Mouse (Mus musculus) CH12.LX (cell line): ENCODE results near the gene Gm1123. TPM values are rescaled to one million over a fixed set of nuclear protein-coding genes. Genes with fewer than 3 reads are reported as not detected.

Source experiments
- DNase-seq: peaks from one replicate; pipeline ENCODE4 v3.0.0-alpha.2; 2013; ENCODE audit errors: extremely low read depth
- H3K27ac ChIP-seq: 2 replicates; pipeline ENCODE4 v1.5.1; 2012; ENCODE audit warnings: low read depth, mild to moderate bottlenecking, control low read depth, moderate library complexity; ENCODE audit not compliant: insufficient read depth
- H3K27me3 ChIP-seq: replicated peaks from 2 replicates; pipeline ENCODE3; 2012; ENCODE audit warnings: inconsistent platforms
- H3K36me3 ChIP-seq, 2 experiments: replicated peaks in 1 of 2; 2 replicates each; pipeline versions ENCODE3 to v1.6.1; 2012; ENCODE audit warnings: inconsistent platforms in 1 of 2, low read length in 1 of 2, mild to moderate bottlenecking in 1 of 2, mixed read lengths in 1 of 2, moderate library complexity in 1 of 2; ENCODE audit not compliant: control insufficient read depth in 1 of 2, insufficient read depth in 1 of 2
- H3K4me1 ChIP-seq, 2 experiments: 2 replicates each; pipeline ENCODE4 v1.6.1; 2012; ENCODE audit warnings: inconsistent platforms in 1 of 2, moderate library complexity in 1 of 2; ENCODE audit not compliant: insufficient read depth in 2 of 2, control insufficient read depth in 1 of 2
- H3K4me2 ChIP-seq: 2 replicates; pipeline ENCODE4 v1.6.1; 2012; ENCODE audit warnings: low read depth, mild to moderate bottlenecking, control low read depth; ENCODE audit not compliant: poor library complexity, insufficient read depth, severe bottlenecking
- H3K4me3 ChIP-seq, 3 experiments: fragments of 150-350 bp in 1 of 3; sonication (generic) in 1 of 3; replicated peaks in 1 of 3; 2 replicates each; pipeline versions ENCODE3 to v1.5.1; 2011 to 2012; ENCODE audit warnings: low read depth in 2 of 3, low read length in 2 of 3, mild to moderate bottlenecking in 2 of 3, moderate library complexity in 2 of 3, control low read depth in 1 of 3, improper control_type of control experiment in 1 of 3, inconsistent platforms in 1 of 3, mixed read lengths in 1 of 3; ENCODE audit not compliant: poor library complexity in 1 of 3
- H3K79me2 ChIP-seq: replicated peaks from 2 replicates; pipeline ENCODE4 v1.6.1; 2012; ENCODE audit warnings: mild to moderate bottlenecking, moderate library complexity; ENCODE audit not compliant: control insufficient read depth, poor library complexity, insufficient read depth, severe bottlenecking; ENCODE audit errors: extremely low read depth
- H3K9ac ChIP-seq: 2 replicates; pipeline ENCODE4 v1.6.1; 2012; ENCODE audit warnings: low read depth, mild to moderate bottlenecking, control low read depth, moderate library complexity; ENCODE audit not compliant: insufficient read depth
- H3K9me3 ChIP-seq: replicated peaks from 2 replicates; pipeline ENCODE3; 2012; ENCODE audit warnings: low read length, inconsistent platforms, mixed read lengths
- BHLHE40 ChIP-seq: IDR thresholded peaks from 2 replicates; pipeline ENCODE4 v1.6.1; 2011; ENCODE audit warnings: mild to moderate bottlenecking, low read depth, low read length, improper control_type of control experiment
- CHD1 ChIP-seq: IDR thresholded peaks from 2 replicates; pipeline ENCODE4 v1.6.1; 2012; ENCODE audit warnings: low read depth, low read length, improper control_type of control experiment, inconsistent platforms
- CTCF ChIP-seq, 2 experiments: IDR thresholded peaks in 1 of 2; conservative IDR thresholded peaks in 1 of 2; 2 replicates each; pipeline ENCODE4 v1.5.1; 2011 to 2012; ENCODE audit warnings: low read depth in 2 of 2, low read length in 2 of 2, improper control_type of control experiment in 1 of 2, inconsistent platforms in 1 of 2, mild to moderate bottlenecking in 1 of 2, moderate library complexity in 1 of 2
- E2F4 ChIP-seq: IDR thresholded peaks from 2 replicates; pipeline ENCODE4 v1.6.1; 2011; ENCODE audit warnings: low read depth, low read length, improper control_type of control experiment; ENCODE audit not compliant: insufficient replicate concordance
- ELF1 ChIP-seq: IDR thresholded peaks from 2 replicates; pipeline ENCODE4 v1.6.1; 2014; ENCODE audit warnings: low read depth, mild to moderate bottlenecking, inconsistent platforms, low read length, improper control_type of control experiment
- GABPA ChIP-seq: IDR thresholded peaks from 2 replicates; pipeline ENCODE4 v1.6.1; 2012; ENCODE audit warnings: low read depth, low read length, improper control_type of control experiment, inconsistent platforms; ENCODE audit not compliant: insufficient replicate concordance
- HCFC1 ChIP-seq: IDR thresholded peaks from 2 replicates; pipeline ENCODE4 v1.6.1; 2012; ENCODE audit warnings: low read depth, mild to moderate bottlenecking, inconsistent platforms, low read length, improper control_type of control experiment
- IRF4 ChIP-seq: IDR thresholded peaks from 2 replicates; pipeline ENCODE4 v1.6.1; 2014; ENCODE audit warnings: low read depth, mild to moderate bottlenecking, inconsistent platforms, low read length, improper control_type of control experiment
- JUN ChIP-seq: IDR thresholded peaks from 2 replicates; pipeline ENCODE4 v1.6.1; 2011; ENCODE audit warnings: low read depth, mild to moderate bottlenecking, low read length, improper control_type of control experiment, moderate library complexity; ENCODE audit not compliant: insufficient read depth
- KAT2A ChIP-seq: IDR thresholded peaks from 2 replicates; pipeline ENCODE4 v1.6.1; 2012; ENCODE audit warnings: low read length, improper control_type of control experiment, inconsistent platforms; ENCODE audit not compliant: insufficient replicate concordance
- MAX ChIP-seq: IDR thresholded peaks from 2 replicates; pipeline ENCODE4 v1.6.1; 2011; ENCODE audit warnings: low read length, improper control_type of control experiment
- MAZ ChIP-seq: IDR thresholded peaks from 2 replicates; pipeline ENCODE4 v1.6.1; 2012; ENCODE audit warnings: low read depth, mild to moderate bottlenecking, inconsistent platforms, low read length, improper control_type of control experiment, moderate library complexity
- MEF2A ChIP-seq: IDR thresholded peaks from 2 replicates; pipeline ENCODE4 v1.6.1; 2014; ENCODE audit warnings: low read depth, mild to moderate bottlenecking, inconsistent platforms, low read length, improper control_type of control experiment, borderline replicate concordance
- MXI1 ChIP-seq: IDR thresholded peaks from 2 replicates; pipeline ENCODE4 v1.6.1; 2011; ENCODE audit warnings: mild to moderate bottlenecking, low read depth, low read length, improper control_type of control experiment
- NRF1 ChIP-seq: IDR thresholded peaks from 2 replicates; pipeline ENCODE4 v1.6.1; 2014; ENCODE audit warnings: low read depth, mild to moderate bottlenecking, inconsistent platforms, low read length, improper control_type of control experiment, moderate library complexity
- RAD21 ChIP-seq: IDR thresholded peaks from 2 replicates; pipeline ENCODE4 v1.6.1; 2011; ENCODE audit warnings: low read depth, mild to moderate bottlenecking, low read length, improper control_type of control experiment, moderate library complexity
- RCOR1 ChIP-seq: conservative IDR thresholded peaks from 2 replicates; pipeline ENCODE4 v1.6.1; 2012; ENCODE audit warnings: low read depth, mild to moderate bottlenecking, inconsistent platforms, low read length, improper control_type of control experiment
- SIN3A ChIP-seq: IDR thresholded peaks from 2 replicates; pipeline ENCODE4 v1.6.1; 2012; ENCODE audit warnings: low read length, improper control_type of control experiment, inconsistent platforms
- TBP ChIP-seq: conservative IDR thresholded peaks from 2 replicates; pipeline ENCODE4 v1.6.1; 2011; ENCODE audit warnings: low read depth, low read length, improper control_type of control experiment
- TCF12 ChIP-seq: IDR thresholded peaks from 2 replicates; pipeline ENCODE4 v1.6.1; 2014; ENCODE audit warnings: low read depth, mild to moderate bottlenecking, inconsistent platforms, low read length, improper control_type of control experiment
- UBTF ChIP-seq: IDR thresholded peaks from 2 replicates; pipeline ENCODE4 v1.6.1; 2012; ENCODE audit warnings: low read depth, mild to moderate bottlenecking, inconsistent platforms, low read length, improper control_type of control experiment, moderate library complexity
- USF1 ChIP-seq: IDR thresholded peaks from 2 replicates; pipeline ENCODE4 v1.6.1; 2014; ENCODE audit warnings: low read depth, mild to moderate bottlenecking, inconsistent platforms, low read length, improper control_type of control experiment
- ZC3H11A ChIP-seq: IDR thresholded peaks from 2 replicates; pipeline ENCODE4 v1.6.1; 2012; ENCODE audit warnings: low read depth, mild to moderate bottlenecking, inconsistent platforms, low read length, improper control_type of control experiment
- ZNF384 ChIP-seq: IDR thresholded peaks from 2 replicates; pipeline ENCODE4 v1.6.1; 2012; ENCODE audit warnings: low read depth, low read length, improper control_type of control experiment, inconsistent platforms
- dilution Hi-C: fragments of 300-500 bp; cut with MboI; formaldehyde crosslinking; loops from 2 replicates; pipeline ENCODE4 v1.14.3; 2020; ENCODE audit warnings: low sequenced_read_pairs; ENCODE audit not compliant: extremely low pct_unique_long_range_greater_than_20kb, extremely low pct_ligation_motif_present
- in situ Hi-C: fragments of 300-500 bp; cut with MboI; formaldehyde crosslinking; loops from 3 replicates; pipeline ENCODE4 v1.14.3; 2019; ENCODE audit warnings: low sequenced_read_pairs, low pct_ligation_motif_present, low pct_unique_long_range_greater_than_20kb, mixed read lengths
- polyA plus RNA-seq: library from polyadenylated mRNA; unstranded; fragments of >175 nt; gene quantifications from 2 replicates; pipeline ENCODE4 v1.2.1, GENCODE M21; 2012; ENCODE audit warnings: low read depth; ENCODE audit not compliant: insufficient read length
- total RNA-seq, 2 experiments: library from RNA; depleted of rRNA; stranded (reverse); fragments of 300-350 nt in 1 of 2; fragments of >200 nt in 1 of 2; gene quantifications; 2 replicates each; pipeline ENCODE4 v1.2.3; 2012 to 2014

Gene Gm1123
- total and polyA plus RNA-seq, 3 experiments, result not detected

DNA sequence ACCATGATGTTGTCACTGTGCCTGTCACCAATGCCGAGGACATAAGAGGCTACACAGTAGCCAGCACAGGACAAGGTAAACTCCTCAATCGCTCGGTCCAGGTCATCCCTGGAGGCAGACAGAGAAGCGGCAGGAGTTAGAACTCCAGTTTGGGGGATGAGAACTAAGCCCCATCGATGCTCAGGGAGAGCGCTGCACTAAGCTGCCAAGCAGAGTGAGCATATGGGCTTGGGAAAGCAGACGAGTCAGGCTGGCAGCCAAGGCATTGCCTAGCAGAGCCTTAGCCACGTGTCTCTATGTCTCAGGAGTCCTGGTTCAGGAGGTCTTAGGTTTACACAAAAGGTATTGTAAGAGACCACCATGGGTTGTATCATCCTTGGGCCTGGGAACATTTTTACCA, 9.2 kb upstream of the Gm1123 start:
- no peaks in the 10 kb centered on the region for H3K27me3 ChIP-seq
- dilution Hi-C loops (no loop called here), in situ Hi-C loops (no loop called here)

GRCm38 (mm10) chr9:99042641-99043040, 7.1 kb upstream of the Gm1123 start:
- no peaks in the 10 kb centered on the region for H3K9me3 ChIP-seq
- H3K27ac ChIP-seq, result no peak overlapping the region
- H3K4me1 ChIP-seq, result no peaks in the 10 kb centered on the region
- H3K4me3 ChIP-seq, result no peak overlapping the region
- no peaks in the 10 kb centered on the region for H3K79me2 ChIP-seq
- dilution Hi-C loops (no loop called here), in situ Hi-C loops (no loop called here)
- no peak for TF ChIP-seq HCFC1
- no peak for TF ChIP-seq MXI1
- TF ChIP-seq USF1, result no peak
- TF ChIP-seq NRF1, result no peak
- no peak for TF ChIP-seq ELF1
- no peak for TF ChIP-seq IRF4
- TF ChIP-seq RAD21, result no peak
- no peaks in the 10 kb centered on the region for H3K27me3 ChIP-seq
- no peak overlapping the region for H3K4me2 ChIP-seq
- H3K9ac ChIP-seq, result no peak overlapping the region
- no peak for DNase-seq
- H3K36me3 ChIP-seq, result peaks cover 2 to 32% of the 10 kb centered on the region in 2 experiments

More for the DNA sequence above, 9.2 kb upstream of the Gm1123 start:
- no peak overlapping the region for H3K27ac ChIP-seq
- H3K4me3 ChIP-seq, result no peak overlapping the region
- TF ChIP-seq MAZ, result no peak
- TF ChIP-seq JUN, result no peak
- no peak for TF ChIP-seq TCF12
- TF ChIP-seq IRF4, result no peak
- no peak for TF ChIP-seq NRF1
- no peak for TF ChIP-seq CHD1
- no peaks in the 10 kb centered on the region for H3K79me2 ChIP-seq
- H3K4me1 ChIP-seq, result no peaks in the 10 kb centered on the region
- no peak overlapping the region for H3K9ac ChIP-seq
- H3K9me3 ChIP-seq, result no peaks in the 10 kb centered on the region
- no peak for DNase-seq
- H3K4me2 ChIP-seq, result no peak overlapping the region
- peaks cover under 1 to 25% of the 10 kb centered on the region in 2 experiments for H3K36me3 ChIP-seq

DNA sequence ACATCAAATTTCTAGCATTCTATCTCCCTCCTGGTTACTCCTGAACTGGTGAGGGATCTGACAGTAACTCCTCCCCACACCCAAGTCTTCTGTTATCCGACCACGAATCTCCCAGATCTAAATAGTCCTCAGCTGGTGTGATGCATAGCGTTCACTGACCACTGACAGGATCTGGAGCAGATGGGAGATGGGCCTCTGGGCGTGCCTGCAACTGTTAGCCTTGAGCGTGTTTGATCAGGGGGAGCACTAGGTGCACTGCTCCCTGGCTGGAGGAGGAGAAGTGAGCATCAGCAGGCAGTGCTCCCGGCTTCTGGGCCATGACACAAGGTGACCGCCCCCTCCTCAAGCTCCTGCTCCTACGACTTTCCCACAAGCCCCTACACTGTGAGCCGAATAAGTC, 6.5 kb upstream of the Gm1123 start:
- no peak for DNase-seq
- no peaks in the 10 kb centered on the region for H3K79me2 ChIP-seq
- H3K4me2 ChIP-seq, result no peak overlapping the region
- H3K27ac ChIP-seq, result no peak overlapping the region
- dilution Hi-C loops, result no loop called here
- H3K4me1 ChIP-seq, result no peaks in the 10 kb centered on the region
- no peaks in the 10 kb centered on the region for H3K9me3 ChIP-seq
- H3K9ac ChIP-seq, result no peak overlapping the region
- TF ChIP-seq BHLHE40 (no peak), NRF1 (no peak), MEF2A (no peak), GABPA (no peak), E2F4 (no peak), SIN3A (no peak), CTCF (conservative IDR thresholded peaks at IDR 0.05 in 1 of 2, IDR thresholded peaks at IDR 0.05 in 1 of 2; ENCODE audit: low read depth in 2 of 2, low read length in 2 of 2) (no peak), TBP (no peak), USF1 (no peak), RCOR1 (no peak), ZC3H11A (no peak), KAT2A (no peak), ELF1 (no peak), UBTF (no peak), MAZ (no peak), ZNF384 (no peak), MAX (no peak)
- H3K4me3 ChIP-seq, result no peak overlapping the region
- peaks cover 2 to 31% of the 10 kb centered on the region in 2 experiments for H3K36me3 ChIP-seq
- H3K27me3 ChIP-seq, result no peaks in the 10 kb centered on the region
- in situ Hi-C loops, result no loop called here
